Mouse (Mus musculus): Measurements from ENCODE around the gene Sorbs1.

Sorbs1 gene

DNA sequence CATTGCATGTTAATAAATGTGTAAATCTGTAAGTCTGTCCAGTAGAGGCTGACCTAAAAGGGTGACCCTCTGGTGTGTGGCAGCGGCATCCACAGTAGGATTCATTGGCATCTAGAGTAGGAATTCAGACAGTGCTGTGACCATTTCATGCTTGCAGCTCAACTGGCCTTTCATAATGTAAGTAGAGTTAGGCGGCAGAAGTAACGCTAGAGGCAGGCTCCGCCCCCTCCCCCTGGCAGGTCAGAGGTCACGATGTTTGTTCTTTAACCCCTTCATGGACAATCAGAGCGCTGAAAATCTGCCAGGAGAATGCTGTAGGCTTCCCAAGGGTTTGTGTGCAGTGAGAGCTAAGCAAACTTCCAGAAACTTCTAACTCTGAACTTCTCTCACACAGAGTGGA lies 172.4 kb downstream of the Sorbs1 start:
- no peak for DNase-seq

DNA sequence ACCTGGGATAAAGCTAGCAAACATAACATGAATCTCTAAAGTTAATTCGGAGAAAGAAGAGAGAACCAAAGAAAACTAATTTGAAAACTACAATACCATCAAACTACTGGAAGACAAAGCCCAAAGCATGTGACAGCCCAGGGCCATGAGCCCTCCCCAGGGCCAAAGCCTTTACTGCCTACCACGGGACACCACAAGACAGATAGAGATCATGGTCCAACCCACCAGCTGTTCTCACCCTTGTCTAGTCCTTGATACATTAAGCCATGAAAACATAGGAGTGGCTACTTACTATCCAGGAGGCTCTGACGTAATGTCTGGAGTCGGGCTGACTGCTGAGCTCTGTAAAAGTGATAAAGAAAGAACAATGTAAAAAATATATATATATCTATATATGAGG lies 176.9 kb downstream of the Sorbs1 start:
- no peak for DNase-seq

DNA sequence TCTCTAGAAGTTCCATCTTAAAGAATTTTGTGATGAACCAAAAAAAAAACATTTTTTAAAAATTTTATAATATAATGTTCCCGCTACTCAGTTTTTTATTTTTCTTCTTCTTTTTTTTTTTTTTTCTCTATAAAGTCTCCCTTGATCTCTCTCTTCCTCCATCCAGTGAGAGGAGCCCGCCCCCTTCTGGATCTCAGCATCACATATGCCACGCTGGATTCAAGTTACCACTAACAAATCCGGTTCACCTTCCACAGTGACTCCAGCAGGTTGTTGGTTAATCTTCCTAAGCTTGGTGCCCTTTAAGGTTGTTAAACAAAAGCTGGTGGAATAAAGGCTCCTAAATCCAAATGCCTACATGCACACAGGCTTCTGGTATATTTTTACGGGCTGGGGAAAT lies 179.7 kb downstream of the Sorbs1 start:
- no peak for DNase-seq

DNA sequence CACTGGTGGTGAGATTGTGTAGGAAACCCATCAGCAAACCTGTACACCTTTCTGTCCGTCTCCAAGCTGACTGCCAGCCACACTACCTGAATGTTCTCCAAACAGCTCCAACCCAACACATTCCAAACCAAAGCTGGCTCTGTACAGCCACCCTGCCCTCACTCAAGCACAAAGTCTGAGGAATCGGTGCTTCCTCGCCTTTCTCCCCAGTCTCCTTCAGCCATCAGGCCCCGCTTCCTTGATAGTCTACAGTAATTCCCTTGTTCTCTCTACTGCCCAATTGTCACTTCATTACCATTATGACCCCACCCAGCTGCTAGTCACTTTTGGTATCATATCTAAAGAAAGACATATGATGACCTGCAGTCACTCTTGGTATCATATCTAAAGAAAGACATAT lies 180.5 kb downstream of the Sorbs1 start:
- no peak for DNase-seq

DNA sequence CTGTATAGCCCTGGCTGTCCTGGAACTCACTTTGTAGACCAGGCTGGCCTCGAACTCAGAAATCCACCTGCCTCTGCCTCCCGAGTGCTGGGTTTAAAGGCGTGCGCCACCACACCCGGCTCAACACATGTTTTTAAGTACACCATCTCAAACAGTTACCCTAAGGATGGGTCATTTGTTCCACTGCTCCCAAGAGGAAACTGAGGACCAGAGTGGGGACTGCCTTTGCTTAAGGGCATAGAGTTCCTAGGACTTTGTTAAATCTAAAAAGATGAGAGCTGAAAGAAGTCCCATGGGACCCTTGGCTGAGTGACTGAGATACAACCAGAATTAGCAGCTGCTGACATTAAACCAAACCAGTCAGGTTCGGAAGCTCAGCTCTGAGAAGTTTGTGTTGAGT lies 181.3 kb downstream of the Sorbs1 start:
- no peak for DNase-seq

DNA sequence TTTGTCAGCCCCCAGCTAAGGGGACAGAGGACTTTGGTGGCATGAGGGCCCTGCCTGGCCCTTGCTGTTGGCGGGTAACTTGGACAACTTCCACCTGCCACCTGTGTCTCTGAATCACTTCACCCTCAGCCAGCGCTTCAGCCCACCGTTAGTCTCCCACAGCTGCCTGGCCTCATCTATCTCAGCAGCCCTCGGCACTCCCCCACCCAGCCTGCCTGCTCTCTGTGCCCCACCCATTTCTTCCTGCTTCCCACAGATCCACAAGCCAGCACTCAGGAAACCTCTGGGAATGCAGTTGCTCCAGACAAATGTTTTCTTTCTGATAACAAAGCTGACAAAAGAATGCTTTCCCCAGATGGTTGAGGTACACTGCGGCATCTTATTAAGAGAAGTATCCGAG lies 181.7 kb downstream of the Sorbs1 start:
- no peak for DNase-seq

DNA sequence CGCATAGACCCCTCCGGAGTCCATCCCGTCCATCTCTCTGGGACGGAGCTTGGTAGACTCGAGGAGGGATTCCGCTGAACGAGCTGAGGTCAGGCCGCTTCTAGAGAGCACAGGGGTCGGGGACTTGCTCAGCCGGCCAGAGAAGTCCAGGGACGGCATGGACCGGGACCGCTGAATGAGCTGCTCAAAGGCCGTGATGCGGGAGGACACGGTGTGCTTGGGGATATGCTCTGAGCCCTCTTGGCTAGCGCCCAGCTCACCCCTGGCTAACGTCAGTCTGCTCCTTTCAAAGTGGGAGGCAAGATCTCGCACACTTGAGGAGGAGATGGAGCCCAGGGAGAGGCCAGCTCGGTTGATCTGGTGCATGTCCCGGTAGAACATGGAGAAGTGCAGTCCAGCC lies 187.5 kb downstream of the Sorbs1 start:
- DNase-seq, result no peak

DNA sequence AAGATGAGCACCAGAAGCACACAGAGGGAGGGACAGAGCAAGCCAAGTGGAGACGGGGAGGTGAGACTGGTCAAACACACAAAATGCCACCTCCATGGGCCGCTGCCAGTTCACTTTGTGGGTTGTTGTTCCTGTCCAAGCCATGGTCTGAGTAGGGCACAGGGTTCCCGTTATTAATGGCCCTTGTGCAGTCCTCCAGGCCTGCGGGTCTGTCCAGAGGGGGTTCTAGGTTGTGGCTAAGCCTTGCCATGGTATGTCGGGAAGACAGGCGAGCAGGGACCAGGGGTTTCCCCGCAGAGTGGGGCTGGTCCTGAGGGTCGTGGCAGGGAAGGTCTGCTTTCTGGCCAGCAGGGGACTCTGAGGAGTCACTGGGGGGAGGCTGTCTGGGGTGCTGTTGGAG lies 188.2 kb downstream of the Sorbs1 start:
- peak in 1 of 2 experiments; percentile 42 for DNase-seq

DNA sequence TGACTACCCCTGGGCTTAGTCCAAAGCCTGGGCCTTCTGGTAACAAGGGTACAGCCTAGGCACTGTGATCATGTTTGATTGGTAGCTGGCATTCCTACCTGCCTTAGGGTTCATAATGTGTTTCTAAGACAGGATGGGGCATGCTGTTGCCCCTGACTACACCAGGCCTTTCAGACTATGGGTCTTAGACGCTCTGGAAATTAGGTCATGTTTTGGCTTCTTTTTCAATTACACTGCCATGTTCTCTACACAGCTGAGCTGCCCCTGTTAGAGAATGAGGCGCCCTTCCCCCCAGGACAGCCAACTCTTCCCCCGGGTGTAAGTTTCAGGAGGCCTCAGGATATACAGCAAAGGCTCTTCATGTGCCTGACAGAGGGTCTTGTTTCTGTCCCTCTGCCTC lies 191.4 kb downstream of the Sorbs1 start:
- no peak for DNase-seq

DNA sequence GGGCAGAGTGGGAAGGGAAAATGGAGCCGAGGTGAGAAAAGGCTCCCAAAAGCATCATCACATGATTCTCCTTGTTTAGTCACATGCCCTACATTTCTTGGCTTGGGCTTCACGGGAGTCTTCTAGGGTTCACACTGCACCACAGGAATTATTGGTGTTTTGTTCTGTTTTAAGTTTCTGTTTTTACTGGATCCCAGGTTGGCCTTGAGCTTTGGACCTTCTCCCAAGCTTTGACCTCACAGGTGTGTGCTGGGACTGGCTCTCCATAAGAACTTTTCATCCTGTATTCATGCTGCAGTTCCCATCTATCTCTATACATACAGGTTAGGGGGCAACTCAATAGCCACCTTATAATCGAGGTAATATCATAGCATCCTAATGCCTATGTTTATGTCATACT lies 194.4 kb downstream of the Sorbs1 start:
- no peak for DNase-seq

DNA sequence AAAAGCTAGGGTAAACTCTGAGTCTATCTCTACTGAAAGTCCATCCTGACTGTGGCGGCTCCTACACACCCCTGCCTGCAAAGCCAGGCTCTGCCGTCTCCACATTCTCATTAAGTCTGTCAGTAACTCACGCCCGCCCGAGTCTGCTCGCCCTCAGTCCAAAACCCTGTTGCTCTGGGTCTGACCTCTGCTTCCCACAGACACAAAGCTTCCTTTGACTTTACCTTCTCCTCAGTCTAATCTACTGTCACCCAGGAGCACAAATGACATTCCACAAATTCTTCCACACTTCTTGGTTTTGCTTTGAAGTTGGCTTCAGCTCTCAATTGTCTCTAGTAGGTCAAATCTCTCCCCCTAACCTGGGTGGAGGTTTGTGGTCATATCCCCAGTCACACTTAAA lies 195.1 kb downstream of the Sorbs1 start:
- DNase-seq, result no peak

DNA sequence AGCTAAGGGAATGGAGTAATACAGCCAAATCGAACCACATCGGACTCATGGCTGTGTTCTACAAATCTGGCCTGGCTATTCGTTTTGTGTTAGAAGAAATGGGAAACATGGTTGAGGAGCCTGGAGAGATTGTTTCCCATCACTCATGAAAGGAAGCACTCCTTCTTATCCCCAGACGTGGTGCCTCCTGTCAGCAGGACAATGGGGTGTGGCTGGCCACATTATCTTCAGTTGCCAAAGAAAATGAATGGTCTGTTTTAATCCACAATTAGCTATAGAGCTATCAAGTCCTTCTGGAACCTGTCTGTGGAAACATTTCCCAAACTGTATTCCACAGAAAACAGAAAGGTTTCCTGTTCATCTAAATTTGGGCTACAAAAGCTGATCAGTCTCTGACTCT lies 196.6 kb downstream of the Sorbs1 start:
- DNase-seq, result no peak

DNA sequence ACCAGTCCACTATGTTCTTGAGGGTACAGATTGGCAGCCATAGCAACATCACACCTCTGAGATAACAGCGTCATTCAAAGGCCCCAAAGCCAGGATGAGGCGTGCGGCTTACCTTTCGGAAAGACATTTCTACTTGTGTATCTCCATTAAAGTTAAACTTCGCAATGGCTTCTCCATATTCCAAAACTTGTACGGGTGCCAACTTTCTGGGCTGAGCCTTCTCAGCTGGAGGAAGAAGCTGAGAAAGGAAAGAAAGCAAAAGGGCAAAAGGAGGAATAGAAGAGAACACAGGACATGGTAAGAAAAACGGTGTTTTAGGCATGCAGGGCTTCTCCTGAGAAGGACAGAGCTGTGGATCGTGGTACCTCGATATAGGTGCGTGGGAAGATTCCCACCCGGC lies 199.3 kb downstream of the Sorbs1 start:
- DNase-seq, result no peak

DNA sequence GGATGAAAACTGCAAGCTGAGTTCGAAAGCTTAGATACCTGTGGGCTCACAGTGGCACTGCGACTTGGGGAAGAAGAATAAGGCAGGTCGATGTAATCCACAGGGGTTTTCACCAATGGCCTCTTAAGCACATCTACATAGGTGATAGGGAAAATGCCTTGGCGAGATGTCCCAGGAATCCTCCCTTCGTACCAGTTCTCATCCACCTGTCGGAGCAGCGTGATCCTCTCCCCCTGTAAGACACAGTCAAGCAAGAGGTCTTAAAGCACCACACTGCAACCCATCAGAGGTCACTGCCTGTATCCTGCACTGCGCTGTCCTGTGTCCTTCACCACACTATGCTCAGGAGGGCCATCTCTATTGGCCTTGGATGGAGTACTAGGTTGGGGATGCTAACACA lies 201.9 kb downstream of the Sorbs1 start:
- no peak for DNase-seq

DNA sequence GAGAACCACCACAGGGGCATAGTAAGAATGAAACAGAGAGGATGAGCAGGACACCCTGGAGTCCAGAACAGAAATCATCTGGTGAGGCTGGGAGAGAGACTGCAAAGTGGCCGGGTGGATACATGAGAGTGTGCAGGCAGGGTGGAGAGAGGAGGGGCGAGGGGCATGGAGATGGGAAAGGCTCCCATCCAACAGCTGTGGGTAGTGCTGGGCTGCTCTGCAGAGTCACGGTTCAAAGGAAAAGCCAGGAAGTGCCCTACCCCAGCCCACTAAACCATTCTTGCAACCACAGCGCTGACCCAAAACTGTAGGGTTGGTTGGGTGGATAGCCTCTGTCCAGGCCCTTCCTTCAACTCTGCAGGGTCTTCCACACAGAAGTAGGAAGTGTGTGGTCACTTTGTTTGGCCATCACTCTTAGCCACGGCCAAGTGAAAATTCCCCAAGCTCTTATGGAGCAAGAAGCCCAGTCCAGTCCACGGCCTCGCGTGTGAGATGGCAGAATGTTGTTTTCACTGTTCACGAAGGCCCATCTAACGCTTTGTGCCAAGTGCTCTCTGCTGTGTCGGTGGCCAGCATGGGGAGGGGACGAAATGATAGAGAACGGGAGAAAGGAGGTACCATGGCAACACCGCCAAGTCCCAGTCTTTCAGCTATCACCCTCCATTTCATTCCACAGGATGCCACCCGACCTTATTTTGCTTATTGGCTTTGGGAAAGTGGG lies 203.0 kb downstream of the Sorbs1 start:
- DNase-seq, result no peak

DNA sequence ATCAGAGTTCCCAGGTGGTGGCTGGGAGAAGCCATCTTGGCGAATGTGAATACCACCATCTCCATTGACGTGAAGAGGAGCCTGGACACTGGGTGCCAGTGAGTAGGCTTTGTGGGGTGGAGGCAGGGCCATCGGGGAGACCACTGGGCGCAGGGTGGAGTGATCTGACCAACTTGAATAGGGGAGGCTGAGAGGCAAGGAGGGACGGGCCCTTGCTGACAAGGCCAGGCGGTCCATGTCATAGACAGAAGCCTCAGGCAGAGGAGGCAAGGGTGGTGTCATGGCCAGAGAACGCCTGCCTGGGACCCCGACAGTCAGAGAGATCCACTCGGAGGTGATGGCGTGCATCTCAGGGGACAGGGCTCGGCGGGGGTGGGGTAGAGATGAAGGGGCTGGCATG lies 203.7 kb downstream of the Sorbs1 start:
- DNase-seq, result no peak

DNA sequence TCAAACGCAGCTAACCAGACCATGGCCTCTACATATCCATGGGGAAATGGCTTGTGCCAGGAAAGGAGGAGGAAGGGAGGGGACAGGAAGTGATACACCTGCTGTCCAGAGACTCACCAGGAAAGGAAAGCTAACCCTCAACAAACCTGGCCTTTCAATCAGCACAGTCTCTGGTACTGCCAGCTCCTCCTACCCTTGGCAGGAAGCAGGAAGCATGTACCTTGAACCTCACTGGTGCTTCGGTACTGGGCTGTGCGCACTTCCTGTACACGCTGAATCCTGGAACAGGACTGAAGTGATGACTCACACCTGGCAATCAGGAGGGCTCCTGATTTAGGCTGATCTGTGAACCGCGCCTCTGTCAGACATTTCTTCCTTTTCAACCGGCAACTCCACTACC lies 206.0 kb downstream of the Sorbs1 start:
- DNase-seq, result no peak

DNA sequence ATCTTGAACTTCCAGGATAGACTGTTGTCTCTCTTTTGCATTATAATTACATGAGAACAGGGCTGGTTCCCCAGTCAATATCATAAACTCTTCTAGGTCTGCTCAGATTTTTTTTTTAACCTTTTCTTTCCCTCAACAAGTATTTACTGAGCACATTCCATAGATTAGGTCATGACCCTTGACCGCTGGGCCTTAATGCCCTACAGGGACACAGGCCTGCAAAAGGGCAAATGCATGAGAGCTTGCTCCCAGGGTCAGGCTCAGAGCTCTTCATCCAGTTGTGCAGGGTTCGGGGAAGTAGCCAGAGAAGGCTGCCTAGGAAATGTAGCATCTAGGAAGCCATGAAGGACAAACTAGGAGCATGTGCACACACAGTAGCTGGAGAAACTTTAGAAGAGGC lies 206.9 kb downstream of the Sorbs1 start:
- no peak for DNase-seq

DNA sequence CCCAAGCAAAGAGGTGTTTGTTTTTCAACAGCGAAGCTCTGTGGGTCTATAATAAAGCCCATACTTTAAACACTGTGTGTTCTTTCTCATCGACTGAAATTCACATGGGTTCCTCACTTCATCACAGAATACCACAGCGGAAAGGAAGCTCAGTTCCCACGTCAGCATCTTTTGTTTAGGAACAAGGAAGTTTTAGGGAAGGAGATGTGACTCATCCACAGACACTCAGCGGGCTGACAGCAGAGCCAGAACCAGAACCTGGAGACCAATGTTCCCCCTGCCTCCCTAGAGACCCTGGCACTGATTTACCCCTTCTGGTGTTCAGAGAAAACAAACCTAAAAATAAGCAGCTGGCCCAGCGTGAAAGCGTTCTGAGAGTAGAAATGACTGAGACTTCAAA lies 208.1 kb downstream of the Sorbs1 start:
- no peak for DNase-seq

DNA sequence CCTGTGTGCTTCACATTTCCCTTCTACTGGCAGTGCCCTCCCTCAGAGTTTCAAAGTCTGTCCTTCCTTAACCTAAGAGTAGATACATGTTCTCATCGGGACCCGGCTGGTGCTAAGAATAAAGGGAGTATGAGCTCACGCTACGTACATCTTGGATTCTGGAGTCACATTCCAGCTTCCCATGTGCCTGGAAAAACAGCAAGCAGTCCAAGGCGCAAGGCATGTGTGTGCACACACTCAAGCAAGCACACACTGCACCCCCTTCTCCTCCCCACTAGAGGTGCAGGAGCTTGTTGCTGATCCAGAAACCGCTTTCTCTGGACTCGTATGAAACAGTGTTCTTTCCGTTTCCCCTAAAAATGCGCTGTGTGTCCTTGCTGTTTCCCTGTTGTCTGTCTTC lies 210.7 kb downstream of the Sorbs1 start:
- DNase-seq, result no peak

DNA sequence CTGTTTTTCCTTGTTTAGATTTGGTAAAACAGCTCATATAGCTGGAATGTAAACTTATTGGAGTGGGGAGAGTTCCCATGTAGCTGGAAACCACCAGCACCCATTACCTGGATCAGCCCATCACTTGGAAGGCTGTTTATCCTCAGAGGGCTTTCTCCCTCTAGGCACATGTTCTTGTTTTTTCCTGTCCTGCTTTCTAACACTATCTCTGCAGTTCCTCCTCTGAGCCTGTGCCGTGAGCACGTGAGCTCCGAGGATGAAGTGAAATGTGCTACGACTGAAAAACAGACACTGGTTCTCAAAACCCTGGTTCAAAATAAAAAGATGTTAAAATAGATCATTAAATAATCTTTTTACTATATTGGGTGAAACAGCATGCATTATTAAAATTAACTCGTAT lies 211.1 kb downstream of the Sorbs1 start:
- DNase-seq, result no peak

DNA sequence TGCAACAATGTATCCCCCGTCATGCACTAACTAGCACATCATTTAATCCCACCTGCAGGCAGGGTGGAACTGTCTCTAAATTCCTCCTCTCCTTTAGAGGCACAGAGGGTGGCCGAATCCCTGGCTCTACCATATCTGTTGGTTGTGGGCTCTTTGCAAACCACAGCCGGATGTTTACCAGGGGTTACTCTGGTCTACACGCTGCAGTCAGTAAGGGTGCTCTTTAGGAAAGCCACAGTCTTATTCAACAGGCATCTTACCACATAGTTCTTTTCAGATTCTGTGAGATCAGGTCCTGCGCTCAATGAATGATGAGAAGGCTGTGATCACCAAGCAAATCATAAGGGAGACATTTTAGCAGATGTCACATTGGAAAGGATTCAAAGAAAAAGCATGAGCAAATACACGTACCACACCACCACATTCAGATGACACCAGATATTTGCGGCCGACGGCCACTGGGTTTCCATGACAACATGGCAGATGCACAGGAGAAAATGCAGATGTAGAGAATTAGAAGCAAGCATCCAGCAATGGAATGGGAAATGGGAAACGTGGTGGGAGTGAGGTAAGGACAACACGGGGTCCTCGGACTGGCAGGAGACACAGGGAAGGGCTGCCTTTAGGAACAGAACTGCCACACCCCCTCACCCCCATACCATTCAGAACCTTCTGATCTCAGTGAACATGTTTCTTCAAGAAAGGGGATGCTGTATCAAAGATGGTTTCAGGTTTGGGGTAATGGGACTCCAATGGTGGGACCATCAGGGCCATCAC lies 213.4 kb downstream of the Sorbs1 start:
- DNase-seq, result no peak

DNA sequence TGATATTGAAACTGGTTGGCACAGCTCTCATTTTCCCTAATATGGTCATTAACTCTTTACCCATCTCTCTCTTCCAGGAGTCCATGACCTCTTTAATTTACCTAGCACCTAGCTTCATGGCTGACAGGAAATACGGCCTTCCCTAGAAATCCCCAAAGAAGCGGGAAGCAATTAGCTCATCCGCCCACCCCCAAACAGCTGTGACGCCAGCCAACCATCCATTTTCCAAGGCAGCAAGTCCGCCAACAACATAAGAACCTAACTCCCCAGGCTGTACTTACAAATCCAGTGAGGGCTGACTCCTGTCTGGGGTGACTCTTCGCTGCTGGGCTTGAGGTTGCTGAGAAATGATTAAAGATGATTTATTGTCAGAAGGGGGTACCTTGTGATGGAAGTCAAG lies 214.4 kb downstream of the Sorbs1 start:
- DNase-seq, result no peak

DNA sequence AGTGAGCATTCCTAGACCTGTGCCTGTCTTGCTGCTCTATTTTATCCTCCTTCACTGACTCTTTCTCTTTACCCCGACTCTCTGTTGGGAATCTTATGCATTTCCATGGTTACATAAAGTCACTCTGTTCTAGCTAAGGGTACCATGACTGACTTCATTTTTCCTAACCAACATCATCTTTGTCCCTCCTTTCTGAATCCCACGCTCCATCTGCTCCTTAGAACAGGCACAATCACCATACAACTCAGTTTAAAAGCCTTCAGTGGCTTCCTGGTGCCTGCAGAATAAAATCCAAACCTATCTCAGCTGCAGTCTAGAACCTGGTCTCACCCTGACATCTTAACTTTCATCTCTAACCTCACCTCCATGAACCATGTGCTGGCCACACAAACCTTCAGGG lies 215.0 kb downstream of the Sorbs1 start:
- no peak for DNase-seq

DNA sequence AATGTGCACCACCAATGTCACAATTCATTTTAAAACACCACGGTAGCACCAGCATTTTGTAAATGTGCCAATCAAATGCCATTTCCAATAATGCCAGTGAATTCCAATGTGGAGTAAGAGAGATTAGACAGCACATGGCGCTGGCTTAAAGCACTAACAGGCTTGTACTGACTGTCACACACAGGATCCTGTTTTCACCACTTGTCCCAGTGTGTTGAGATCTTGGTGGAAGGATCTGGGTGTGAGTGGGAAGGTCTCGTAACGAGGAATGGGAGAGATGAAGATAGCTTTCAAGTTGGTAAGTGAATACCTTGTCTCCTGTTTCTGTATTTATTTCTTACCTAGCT lies 215.8 kb downstream of the Sorbs1 start:
- no peak for DNase-seq

Measured in cerebellum, postnatal 14 days (tissue).